Mouse (Mus musculus) megakaryocyte, embryonic 14.5 days (primary cell): ENCODE results near the gene Creg2. TPM values are rescaled to one million over a fixed set of nuclear protein-coding genes. Genes with fewer than 3 reads are reported as not detected.
"Not testable (repeated sequence)": the region's sequence is repeated elsewhere in the genome, so short reads cannot be mapped to it uniquely, and the experiment has no call there.

Experiments used
- H3K27me3 ChIP-seq: replicated peaks from 2 replicates; pipeline ENCODE3; 2012; ENCODE audit warnings: inconsistent platforms
- H3K36me3 ChIP-seq: replicated peaks from 2 replicates; pipeline ENCODE3; 2012; ENCODE audit warnings: low read length, inconsistent platforms, mixed read lengths
- H3K4me1 ChIP-seq: 2 replicates; pipeline ENCODE4 v1.6.1; 2012; ENCODE audit warnings: inconsistent platforms
- H3K4me3 ChIP-seq: replicated peaks from 2 replicates; pipeline ENCODE3; 2012; ENCODE audit warnings: moderate library complexity, mild to moderate bottlenecking, inconsistent platforms
- H3K9me3 ChIP-seq: 2 replicates; pipeline ENCODE4 v1.6.1; 2012; ENCODE audit warnings: inconsistent platforms
- FLI1 ChIP-seq: IDR thresholded peaks from 2 replicates; pipeline ENCODE4 v1.6.1; 2012; ENCODE audit warnings: low read length, inconsistent platforms, mixed read lengths
- GATA1 ChIP-seq: IDR thresholded peaks from 3 replicates; pipeline ENCODE4 v1.6.1; 2012; ENCODE audit warnings: mixed read lengths, low read length, inconsistent platforms, borderline replicate concordance
- polyA plus RNA-seq: library from polyadenylated mRNA; stranded (reverse); fragments of >175 nt; gene quantifications from 2 replicates; pipeline ENCODE4 v1.2.3, GENCODE M21; 2012; ENCODE audit warnings: low replicate concordance; ENCODE audit not compliant: insufficient read depth

Gene Creg2
- polyA plus RNA-seq, 1 experiment, result 0.13 TPM

- peaks cover 24% of the 10 kb centered on the region for H3K4me1 ChIP-seq
- H3K36me3 ChIP-seq, result no peaks in the 10 kb centered on the region
- no peak for TF ChIP-seq FLI1
- TF ChIP-seq GATA1, result no peak
- H3K27me3 ChIP-seq, result peaks cover 4% of the 10 kb centered on the region
- no peaks in the 10 kb centered on the region for H3K9me3 ChIP-seq
- no peak overlapping the region for H3K4me3 ChIP-seq
Observed at GRCm38 (mm10) chr1:39612491-39612890, 38.8 kb downstream of the Creg2 start.

GRCm38 (mm10) chr1:39608534-39608933, 42.7 kb downstream of the Creg2 start:
- no peak overlapping the region for H3K4me3 ChIP-seq
- H3K36me3 ChIP-seq, result no peaks in the 10 kb centered on the region
- H3K9me3 ChIP-seq, result no peaks in the 10 kb centered on the region
- TF ChIP-seq FLI1 (no peak), GATA1 (no peak)
- peaks cover 3% of the 10 kb centered on the region for H3K27me3 ChIP-seq
- H3K4me1 ChIP-seq, result peaks cover 9% of the 10 kb centered on the region

GRCm38 (mm10) chr1:39602477-39602876, 48.8 kb downstream of the Creg2 start:
- peak overlapping the region; percentile 60 for H3K4me3 ChIP-seq

GRCm38 (mm10) chr1:39598726-39599125, 52.5 kb downstream of the Creg2 start:
- Histone ChIP-seq H3K36me3 (no peaks in the 10 kb centered on the region), H3K4me1 (peaks cover 18% of the 10 kb centered on the region), H3K9me3 (no peaks in the 10 kb centered on the region), H3K4me3 (no peak overlapping the region), H3K27me3 (no peaks in the 10 kb centered on the region)
- TF ChIP-seq GATA1 (no peak), FLI1 (no peak)

More at GRCm38 (mm10) chr1:39602477-39602876, 48.8 kb downstream of the Creg2 start:
- Histone ChIP-seq H3K9me3 (no peaks in the 10 kb centered on the region), H3K27me3 (peaks cover 3% of the 10 kb centered on the region), H3K4me1 (peaks cover 26% of the 10 kb centered on the region), H3K36me3 (no peaks in the 10 kb centered on the region)
- TF ChIP-seq FLI1 (no peak), GATA1 (no peak)

DNA sequence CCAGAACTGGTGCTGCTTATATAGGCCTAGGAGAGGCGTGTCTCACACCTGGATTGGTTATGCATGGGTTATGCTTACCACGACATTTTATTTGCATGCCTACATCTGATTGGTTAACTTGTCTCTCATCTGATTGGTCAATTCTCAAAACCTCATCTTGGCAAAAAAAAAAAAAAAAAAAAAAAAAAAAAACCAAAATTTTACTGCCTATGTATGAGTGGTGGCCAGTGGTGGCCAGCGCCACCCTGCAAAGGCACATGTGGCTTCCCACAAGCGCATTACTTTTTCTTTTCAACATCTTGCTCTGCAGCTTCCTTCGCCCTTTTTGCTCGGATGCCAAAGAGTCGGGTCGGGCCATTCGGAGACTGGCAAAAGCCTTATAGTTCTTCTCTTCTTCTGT, 54.1 kb downstream of the Creg2 start:
- H3K27me3 ChIP-seq, H3K4me1 ChIP-seq, H3K36me3 ChIP-seq, H3K9me3 ChIP-seq, H3K4me3 ChIP-seq: not testable (repeated sequence)

- TF ChIP-seq GATA1, result no peak
- no peak for TF ChIP-seq FLI1
- Histone ChIP-seq H3K36me3 (no peaks in the 10 kb centered on the region), H3K27me3 (no peaks in the 10 kb centered on the region), H3K4me3 (no peak overlapping the region), H3K9me3 (no peaks in the 10 kb centered on the region), H3K4me1 (no peaks in the 10 kb centered on the region)
Observed at GRCm38 (mm10) chr1:39593836-39594235, 57.4 kb downstream of the Creg2 start.

DNA sequence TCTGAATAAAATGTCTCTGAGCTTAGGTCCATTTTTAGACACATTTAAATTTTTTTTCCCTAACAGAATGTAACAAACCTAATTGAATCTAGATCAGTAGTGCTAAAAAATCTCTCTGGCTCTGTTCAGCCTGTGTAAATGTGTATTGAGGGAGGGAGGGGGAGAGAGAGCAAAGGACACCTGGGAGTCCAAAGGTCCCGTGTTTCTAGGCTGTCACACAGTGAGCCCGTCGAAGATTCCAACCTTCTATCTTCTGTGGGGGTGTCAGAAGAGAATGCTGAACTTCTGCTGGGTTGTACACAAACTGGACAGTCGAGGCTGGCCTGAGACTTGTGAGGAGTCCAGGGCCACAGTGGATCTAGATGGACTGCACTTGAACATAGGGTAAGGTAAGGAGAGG, 59.2 kb downstream of the Creg2 start:
- Histone ChIP-seq H3K4me3 (no peak overlapping the region), H3K36me3 (no peaks in the 10 kb centered on the region), H3K27me3 (no peaks in the 10 kb centered on the region), H3K9me3 (no peaks in the 10 kb centered on the region), H3K4me1 (no peaks in the 10 kb centered on the region)
- no peak for TF ChIP-seq GATA1
- no peak for TF ChIP-seq FLI1

- not testable (repeated sequence) for H3K4me1 ChIP-seq, H3K9me3 ChIP-seq, H3K36me3 ChIP-seq, H3K4me3 ChIP-seq, H3K27me3 ChIP-seq
Observed at GRCm38 (mm10) chr1:39591557-39591956, 59.7 kb downstream of the Creg2 start.

DNA sequence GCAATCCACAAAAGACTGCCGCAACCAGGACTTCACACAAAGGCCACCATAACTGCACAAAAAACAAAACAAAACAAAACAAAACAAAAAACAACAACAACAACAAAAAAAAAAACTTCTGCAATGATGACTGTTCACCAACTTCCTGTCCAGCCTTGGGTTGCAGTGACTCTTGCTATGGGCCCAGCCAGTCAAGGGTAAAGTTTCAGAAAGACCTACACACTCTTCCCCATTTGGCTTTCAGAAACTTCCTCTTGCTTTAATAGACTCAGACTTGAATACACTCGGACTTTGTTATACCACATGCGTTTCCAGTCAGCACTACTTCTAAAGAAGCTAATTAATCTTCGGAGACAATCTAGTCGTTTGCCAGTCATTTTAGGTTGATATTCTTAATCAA, 61.1 kb downstream of the Creg2 start:
- no peaks in the 10 kb centered on the region for H3K27me3 ChIP-seq
- no peak overlapping the region for H3K4me3 ChIP-seq
- H3K9me3 ChIP-seq, result no peaks in the 10 kb centered on the region
- H3K4me1 ChIP-seq, result no peaks in the 10 kb centered on the region
- TF ChIP-seq FLI1 (no peak), GATA1 (no peak)
- H3K36me3 ChIP-seq, result no peaks in the 10 kb centered on the region

DNA sequence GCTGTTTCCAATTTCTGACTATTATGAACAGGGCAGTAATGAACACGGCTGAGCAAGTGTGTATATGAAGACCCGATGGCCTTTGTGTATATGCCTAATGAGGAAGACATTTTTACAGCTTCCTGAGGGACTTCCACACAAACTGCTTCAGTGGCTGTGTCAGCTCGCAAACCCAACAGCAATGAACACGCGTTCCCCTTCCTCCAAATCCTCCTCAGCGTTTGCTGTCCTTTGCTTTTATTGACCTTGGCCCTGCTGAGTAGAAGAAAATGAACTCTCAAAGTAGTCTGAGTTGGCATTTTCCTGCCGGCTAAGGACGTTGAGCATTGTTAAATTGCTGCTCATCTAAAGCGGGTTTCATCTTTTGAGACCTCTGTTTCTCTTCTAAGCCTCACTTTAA, 65.9 kb downstream of the Creg2 start:
- H3K27me3 ChIP-seq, result peaks cover 4% of the 10 kb centered on the region

GRCm38 (mm10) chr1:39583173-39583572, 68.1 kb downstream of the Creg2 start:
- H3K4me1 ChIP-seq, result peaks cover 29% of the 10 kb centered on the region
- H3K4me3 ChIP-seq, result no peak overlapping the region
- no peaks in the 10 kb centered on the region for H3K9me3 ChIP-seq
- no peaks in the 10 kb centered on the region for H3K36me3 ChIP-seq
- H3K27me3 ChIP-seq, result peaks cover 4% of the 10 kb centered on the region
- TF ChIP-seq FLI1 (no peak), GATA1 (no peak)

More for the DNA sequence above, 65.9 kb downstream of the Creg2 start:
- Histone ChIP-seq H3K4me3 (no peak overlapping the region), H3K4me1 (peaks cover 8% of the 10 kb centered on the region), H3K36me3 (no peaks in the 10 kb centered on the region), H3K9me3 (no peaks in the 10 kb centered on the region)
- no peak for TF ChIP-seq FLI1
- no peak for TF ChIP-seq GATA1

DNA sequence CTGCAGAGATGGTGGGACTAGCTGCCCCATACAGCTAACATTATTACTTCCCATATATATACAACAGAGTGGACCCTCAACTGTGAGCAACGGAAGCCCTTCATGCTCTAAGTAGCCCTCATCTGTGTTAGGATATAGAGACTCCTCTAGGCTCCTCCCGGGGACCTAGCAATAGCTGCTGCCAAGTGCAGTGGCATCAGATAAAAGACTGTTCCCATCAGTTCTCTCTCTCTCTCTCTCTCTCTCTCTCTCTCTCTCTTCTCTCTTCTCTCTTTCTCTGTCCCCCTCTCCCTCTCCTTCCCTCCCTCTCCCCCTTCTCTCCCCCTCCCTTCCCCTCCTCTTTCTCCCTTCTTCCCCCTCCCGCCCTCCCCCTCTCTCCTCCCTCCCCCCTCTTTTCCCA, 70.1 kb downstream of the Creg2 start:
- TF ChIP-seq FLI1 (no peak), GATA1 (no peak)

More for the DNA sequence above, 70.1 kb downstream of the Creg2 start:
- H3K36me3 ChIP-seq, result no peaks in the 10 kb centered on the region
- H3K4me3 ChIP-seq, result no peak overlapping the region
- H3K27me3 ChIP-seq, result peaks cover 4% of the 10 kb centered on the region
- no peaks in the 10 kb centered on the region for H3K9me3 ChIP-seq
- H3K4me1 ChIP-seq, result peaks cover 37% of the 10 kb centered on the region
